31 mouse cellular contexts compared by ENCODE assay signal in genomic region chr5:130327615-130328263, GRCm38 (mm10). TPM values are rescaled to one million over a fixed set of nuclear protein-coding genes. Genes with fewer than 3 reads are reported as not detected.
A peak's percentile ranks its signal among the peaks of the same experiment; 100 is the strongest.
DNase-seq lines count a peak whose midpoint lies in the region; ATAC-seq lines count a peak whose summit lies in the region.
"Had no signal": no experiment of that assay in that cellular context is flagged by ENCODE, and none has a peak within 500 bp of the region (broad histone marks: within the 10 kb centered on the region; RNA-seq: fewer than 3 reads in every experiment).

No protein-coding gene starts in this region.

- peaks cover 10% of the 10 kb centered on the region for H3K36me3 ChIP-seq in lung, embryonic 16.5 days (ENCODE audit: control insufficient read depth, insufficient read depth, low read length)
- peaks cover 22% of the 10 kb centered on the region for H3K36me3 ChIP-seq in kidney, embryonic 16.5 days (ENCODE audit: insufficient read depth, low read length)

- WGBS in lung, embryonic 16.5 days: 57% methylated on average over 6 of the region's 6 CpGs
- 43% methylated on average over 5 of the region's 6 CpGs for WGBS in kidney, embryonic 16.5 days

- H3K9me3 ChIP-seq in lung, embryonic 16.5 days (ENCODE audit: control insufficient read depth, low read length): peaks cover 3% of the 10 kb centered on the region
- H3K9me3 ChIP-seq in kidney, embryonic 16.5 days (ENCODE audit: low read length): peaks cover 13% of the 10 kb centered on the region
- H3K9me3 ChIP-seq: forebrain, embryonic 15.5 days; hindbrain, embryonic 13.5 days had no signal

- H3K4me1 ChIP-seq in lung, embryonic 16.5 days (replicated peaks; ENCODE audit: control insufficient read depth, insufficient read depth, low read length): peaks cover 4% of the 10 kb centered on the region; the same call in 1 of the 2 replicates
- peaks cover 17% of the 10 kb centered on the region; the same call in 1 of the 2 replicates for H3K4me1 ChIP-seq in kidney, embryonic 16.5 days (ENCODE audit: insufficient read depth, low read length)
- H3K4me1 ChIP-seq: liver, embryonic 12.5 days had no signal

- peak; percentile 55 for ATAC-seq in lung, embryonic 16.5 days (ENCODE audit: low read depth)
- peak; percentile 73 for ATAC-seq in kidney, embryonic 16.5 days (ENCODE audit: low FRiP score, low TSS enrichment)
- ATAC-seq in CD4-positive, CD25-positive, alpha-beta regulatory T cell, adult 4 months: no peak
- ATAC-seq: forebrain, embryonic 15.5 days; intestine, embryonic 16.5 days; liver, embryonic 12.5 days; liver, postnatal 0 days; midbrain, embryonic 13.5 days had no signal

- H3K4me3 ChIP-seq in lung, embryonic 16.5 days (ENCODE audit: low read length): no peak overlapping the region
- no peak overlapping the region for H3K4me3 ChIP-seq in kidney, embryonic 16.5 days (ENCODE audit: low read length)
- H3K4me3 ChIP-seq: forebrain, embryonic 15.5 days; hindbrain, embryonic 13.5 days; limb, embryonic 13.5 days; liver, embryonic 12.5 days; megakaryocyte, embryonic 14.5 days; midbrain, embryonic 13.5 days had no signal

- H3K27me3 ChIP-seq in lung, embryonic 16.5 days (ENCODE audit: control insufficient read depth, insufficient read depth, low read depth, low read length): no peaks in the 10 kb centered on the region
- H3K27me3 ChIP-seq in kidney, embryonic 16.5 days (ENCODE audit: insufficient read depth, low read length): no peaks in the 10 kb centered on the region
- H3K27me3 ChIP-seq: forebrain, embryonic 15.5 days; hindbrain, embryonic 13.5 days; limb, embryonic 13.5 days; liver, embryonic 12.5 days; megakaryocyte, embryonic 14.5 days; midbrain, embryonic 13.5 days had no signal

- peak; percentile 21 for DNase-seq in adrenal gland, postnatal 14 days
- no peak for DNase-seq in adrenal gland, adult 2 months
- DNase-seq in lung, postnatal 25 days (ENCODE audit: low spot score): no peak
- no peak for DNase-seq in liver
- DNase-seq: cerebellum, adult 8-10 months; cerebellum, postnatal 25 days; gastrocnemius, postnatal 36 days; heart, adult 18-20 months; heart, postnatal 4 days; liver, postnatal 0 days; lung, postnatal 4 days; right cerebral cortex, postnatal 25 days; thymus, adult 18-20 months; thymus, postnatal 25 days had no signal

- no peak overlapping the region for H3K4me2 ChIP-seq in lung, embryonic 16.5 days (ENCODE audit: low read depth, low read length)
- no peak overlapping the region for H3K4me2 ChIP-seq in kidney, embryonic 16.5 days (replicated peaks; ENCODE audit: low read depth, low read length)
- H3K4me2 ChIP-seq: forebrain, embryonic 15.5 days; heart, embryonic 11.5 days; hindbrain, embryonic 13.5 days; limb, embryonic 13.5 days; liver, embryonic 12.5 days; midbrain, embryonic 13.5 days had no signal

- no peak overlapping the region for H3K9ac ChIP-seq in lung, embryonic 16.5 days (ENCODE audit: low read length)
- H3K9ac ChIP-seq in kidney, embryonic 16.5 days (replicated peaks; ENCODE audit: low read length): no peak overlapping the region
- H3K9ac ChIP-seq: forebrain, embryonic 15.5 days; hindbrain, embryonic 13.5 days; limb, embryonic 13.5 days; liver, embryonic 12.5 days; liver, postnatal 0 days; midbrain, embryonic 13.5 days had no signal

- H3K27ac ChIP-seq in lung, embryonic 16.5 days (ENCODE audit: low read length): no peak overlapping the region
- H3K27ac ChIP-seq in kidney, embryonic 16.5 days (ENCODE audit: low read length): no peak overlapping the region; the same call in 1 of the 2 replicates
- H3K27ac ChIP-seq: forebrain, embryonic 15.5 days; hindbrain, embryonic 13.5 days; limb, embryonic 13.5 days; liver, embryonic 12.5 days; midbrain, embryonic 13.5 days had no signal

RNA-seq across cellular contexts. Expression of gene Caln1, which starts 41.5 kb away (rescaled TPM):
- total RNA-seq in adrenal gland, postnatal 14 days (2021): 29.7 and 35.2 TPM in 2 replicates
- total RNA-seq in adrenal gland, adult 2 months (2021): 10 to 100 TPM; 33.7 to 46.2 TPM
- polyA plus RNA-seq in adrenal gland, adult 2 months (2012; rRNA removed): 19.4 and 19.7 TPM in 2 replicates
- 0.34 TPM in 1 of 2 replicates, not detected in the other for polyA plus RNA-seq in lung, embryonic 16.5 days (2015; fragmentation: Nextera tagmentation; extraction: Ambion mirVana)
- polyA plus RNA-seq in kidney, embryonic 16.5 days (2015; fragmentation: Nextera tagmentation; extraction: Ambion mirVana): 0.28 and 0.95 TPM in 2 replicates
- polyA plus RNA-seq in CD4-positive, CD25-positive, alpha-beta regulatory T cell, adult 4 months (2017; shearing (Covaris generic)): not detected
- total RNA-seq: gastrocnemius, adult 18-20 months; gastrocnemius, postnatal 36 days; heart, adult 18-20 months; heart, postnatal 4 days; MEL; monocyte, adult 5-6 weeks had no signal
- polyA plus RNA-seq: liver, embryonic 12.5 days had no signal

RNA-seq across cellular contexts. Expression of gene A330070K13Rik, which starts 56.7 kb away (rescaled TPM):
- total RNA-seq in adrenal gland, postnatal 14 days (2021): not detected in 2 replicates
- total RNA-seq in adrenal gland, adult 2 months (2021): not detected
- polyA plus RNA-seq in adrenal gland, adult 2 months (2012; rRNA removed): not detected in 2 replicates
- not detected in 2 replicates for polyA plus RNA-seq in lung, embryonic 16.5 days (2015; fragmentation: Nextera tagmentation; extraction: Ambion mirVana)
- not detected in 2 replicates for polyA plus RNA-seq in kidney, embryonic 16.5 days (2015; fragmentation: Nextera tagmentation; extraction: Ambion mirVana)
- not detected for polyA plus RNA-seq in CD4-positive, CD25-positive, alpha-beta regulatory T cell, adult 4 months (2017; shearing (Covaris generic))
- total RNA-seq: gastrocnemius, adult 18-20 months; gastrocnemius, postnatal 36 days; heart, adult 18-20 months; heart, postnatal 4 days; MEL; monocyte, adult 5-6 weeks had no signal
- polyA plus RNA-seq: embryonic facial prominence, embryonic 11.5 days; forebrain, embryonic 15.5 days; heart, embryonic 11.5 days; heart, embryonic 16.5 days; hindbrain, embryonic 13.5 days; intestine, embryonic 16.5 days; limb, embryonic 13.5 days; liver, embryonic 12.5 days; liver, postnatal 0 days; midbrain, embryonic 13.5 days; stomach, embryonic 16.5 days had no signal

Comparison
In these comparisons a context has a peak if more than half of its experiments do, and no peak if none do; other contexts are left out.
1. RNA of gene Caln1, which starts 41.5 kb away (polyA plus RNA-seq): 19.4 to 19.7 TPM in adrenal gland, adult 2 months; 0.28 to 0.95 TPM in kidney, embryonic 16.5 days, 0.34 TPM in lung, embryonic 16.5 days and not detected in CD4-positive, CD25-positive, alpha-beta regulatory T cell, adult 4 months; every median in the first group is over 10 times any median in the second.